Mouse (Mus musculus) spleen, embryonic (tissue): ENCODE measurements around the gene Rbks.

Experiments used
- CTCF ChIA-PET: fragments of 350-600 bp; sonication (Branson Sonifier 250); formaldehyde crosslinking; loops from one replicate; lab custom pipeline; 2022; lab: Charles Lee

The Rbks gene

DNA sequence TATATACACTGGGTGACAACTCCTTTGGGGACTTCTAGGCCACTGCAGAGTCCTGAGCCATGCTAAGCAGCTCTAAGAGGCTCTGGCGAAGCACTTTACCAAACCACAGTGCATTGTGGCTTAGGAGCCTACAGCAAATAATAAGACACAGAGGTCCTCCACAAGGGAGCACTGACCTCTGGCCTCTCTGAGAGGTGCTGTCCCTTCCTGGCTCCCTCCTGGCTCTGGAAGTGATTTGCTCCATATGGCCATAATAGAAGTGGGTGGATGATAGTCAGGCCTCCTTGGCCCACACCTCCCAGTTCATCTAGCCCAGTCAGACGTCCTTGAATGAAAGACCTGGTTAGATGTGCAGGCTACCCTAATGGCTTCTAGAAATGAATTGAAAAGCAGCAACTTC lies 109.4 kb downstream of the Rbks start:
- CTCF ChIA-PET: no interaction called here

- CTCF ChIA-PET: no interaction called here
Observed at GRCm38 (mm10) chr5:31585526-31585925, 111.9 kb downstream of the Rbks start.

DNA sequence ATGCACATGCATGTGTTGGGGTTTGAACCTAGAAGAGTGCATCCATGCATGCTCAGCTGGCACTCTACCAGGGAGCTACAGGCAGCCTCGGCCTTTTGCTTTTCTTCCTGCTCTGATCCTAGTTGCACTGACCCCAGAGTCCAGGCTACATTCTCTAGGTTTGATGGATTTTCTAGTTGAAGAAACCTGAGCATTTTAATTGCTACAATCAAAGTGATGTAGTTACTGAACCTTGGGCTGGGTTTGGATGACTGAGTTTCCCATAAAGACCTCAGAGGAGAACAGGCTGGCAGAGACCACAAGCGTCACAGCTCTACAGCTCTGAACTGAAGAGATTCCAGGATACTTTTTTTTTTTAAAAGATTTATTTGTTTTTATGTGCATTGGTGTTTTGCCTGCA lies 114.2 kb downstream of the Rbks start:
- CTCF ChIA-PET: no interaction called here

DNA sequence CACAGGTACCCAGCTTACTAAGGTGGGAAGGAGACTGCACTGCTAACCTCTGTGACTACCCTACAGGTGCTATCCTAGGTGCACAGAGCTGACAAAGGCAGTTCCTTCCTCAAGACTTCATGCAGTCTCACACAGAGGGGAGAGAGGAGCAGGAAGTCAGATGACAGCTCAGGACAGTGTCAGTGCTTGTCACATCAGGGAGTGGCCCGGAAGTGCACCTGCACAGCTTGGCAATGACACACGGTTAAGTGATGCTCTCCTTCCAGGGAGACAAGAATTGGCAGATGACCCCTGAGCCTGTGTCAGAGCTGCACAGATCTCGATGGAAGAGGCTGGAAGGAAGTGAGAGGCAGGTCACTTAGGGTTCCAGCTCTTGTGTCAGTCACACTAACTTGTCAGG lies 115.5 kb downstream of the Rbks start:
- CTCF ChIA-PET: no interaction called here

DNA sequence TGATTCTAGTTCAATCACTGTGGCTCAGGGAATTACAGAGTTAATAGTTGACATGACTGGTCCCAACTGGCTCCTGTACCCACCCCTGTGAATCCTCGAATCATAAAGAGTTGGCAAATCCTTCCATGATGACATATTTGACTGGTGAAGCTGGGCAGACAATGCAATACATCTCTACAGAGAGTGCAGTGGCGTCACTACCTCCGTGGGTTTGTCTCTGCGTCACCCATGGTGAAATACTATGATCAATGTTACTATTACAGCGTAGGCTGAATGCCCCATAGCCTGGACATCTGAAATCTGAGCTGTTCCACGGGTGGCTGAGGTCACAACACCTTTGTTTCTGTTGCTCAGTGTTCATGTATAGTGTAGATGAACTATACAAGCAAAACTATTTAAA lies 116.2 kb downstream of the Rbks start:
- CTCF ChIA-PET: interaction anchor here (0.6 kb wide), 1 partner anchor 118 kb away, joined by 21 read pairs; no protein-coding TSS in a partner anchor

GRCm38 (mm10) chr5:31576539-31576975 lies 120.9 kb downstream of the Rbks start:
- CTCF ChIA-PET: no interaction called here
